Mouse (Mus musculus): ENCODE results near the gene Kctd20. TPM values are rescaled to one million over a fixed set of nuclear protein-coding genes. Genes with fewer than 3 reads are reported as not detected.

Gene Kctd20
- polyA plus RNA-seq, 1 experiment from 2014 or later, result 39.5 TPM

GRCm38 (mm10) chr17:28947011-28947939, 4.5 kb upstream of the Kctd20 start:
- peaks cover 7% of the 10 kb centered on the region for H3K4me1 ChIP-seq (ENCODE audit: insufficient read depth)
- H3K27ac ChIP-seq (ENCODE audit: low read depth), result peak overlapping the region; percentile 68
- H3K9ac ChIP-seq (replicated peaks), result no peak overlapping the region
- 0 out of 2 replicates have a peak overlapping the region, but pooled peaks have one; percentile 22 for H3K4me2 ChIP-seq (ENCODE audit: low read depth, low read length)
- H3K27me3 ChIP-seq (ENCODE audit: insufficient read depth, low read length), result no peaks in the 10 kb centered on the region
- H3K9me3 ChIP-seq (ENCODE audit: low read length), result peaks cover 7% of the 10 kb centered on the region; the same call in 1 of the 2 replicates
- ATAC-seq, result no peak
- TF ChIP-seq EP300 (IDR thresholded peaks at IDR 0.05; ENCODE audit: low read depth), result no peak
- TF ChIP-seq CTCF (IDR thresholded peaks at IDR 0.05; ENCODE audit: low read depth), result peak; percentile 41; the same call in 1 of the 2 replicates
- no peak overlapping the region for H3K4me3 ChIP-seq (ENCODE audit: low read depth, low read length)
- WGBS (ENCODE audit: insufficient replicate concordance), result 80% methylated on average over 19 of the region's 19 CpGs
- no peak for DNase-seq
- no peaks in the 10 kb centered on the region for H3K36me3 ChIP-seq (replicated peaks; ENCODE audit: insufficient read depth, low read length)

GRCm38 (mm10) chr17:28948661-28949060, 3.1 kb upstream of the Kctd20 start:
- Histone ChIP-seq H3K36me3 (replicated peaks; ENCODE audit: insufficient read depth, low read length) (no peaks in the 10 kb centered on the region), H3K4me2 (ENCODE audit: low read depth, low read length) (no peak overlapping the region), H3K4me3 (ENCODE audit: low read depth, low read length) (no peak overlapping the region), H3K9me3 (ENCODE audit: low read length) (peaks cover 7% of the 10 kb centered on the region; the same call in 1 of the 2 replicates), H3K9ac (replicated peaks) (no peak overlapping the region), H3K27ac (ENCODE audit: low read depth) (no peak overlapping the region), H3K27me3 (ENCODE audit: insufficient read depth, low read length) (no peaks in the 10 kb centered on the region), H3K4me1 (ENCODE audit: insufficient read depth) (peaks cover 10% of the 10 kb centered on the region)
- TF ChIP-seq EP300 (IDR thresholded peaks at IDR 0.05; ENCODE audit: low read depth), result no peak
- 68% methylated on average over 4 of the region's 4 CpGs for WGBS (ENCODE audit: insufficient replicate concordance)
- no peak for DNase-seq
- no peak for ATAC-seq

DNA sequence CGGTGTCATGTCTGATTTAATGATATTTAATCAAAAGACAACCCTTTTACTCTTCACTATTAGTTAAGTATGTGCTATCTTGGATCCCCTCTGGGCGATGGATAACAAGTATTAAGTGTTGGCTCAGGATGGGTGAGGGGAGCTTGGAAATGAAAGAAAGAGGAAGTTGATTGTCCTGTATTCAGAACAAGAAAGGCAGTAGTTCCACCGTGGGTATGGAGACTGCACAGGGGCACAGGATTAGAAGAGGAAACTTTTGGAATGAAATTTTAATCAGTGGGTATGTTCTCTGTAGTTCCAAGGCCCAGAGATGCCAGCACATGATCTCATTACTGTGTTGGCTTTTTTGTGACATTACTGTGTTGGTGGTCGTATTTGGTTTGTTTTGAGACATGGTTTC, 999 bp upstream of the Kctd20 start:
- H3K36me3 ChIP-seq (replicated peaks; ENCODE audit: insufficient read depth, low read length), result peaks cover 3% of the 10 kb centered on the region; the same call in 1 of the 2 replicates
- no peaks in the 10 kb centered on the region for H3K27me3 ChIP-seq (ENCODE audit: insufficient read depth, low read length)
- H3K4me1 ChIP-seq (ENCODE audit: insufficient read depth), result peaks cover 20% of the 10 kb centered on the region
- peaks cover 7% of the 10 kb centered on the region; the same call in 1 of the 2 replicates for H3K9me3 ChIP-seq (ENCODE audit: low read length)
- no peak overlapping the region for H3K4me3 ChIP-seq (ENCODE audit: low read depth, low read length)
- ATAC-seq (no peak), DNase-seq (no peak)
- H3K9ac ChIP-seq (replicated peaks), result no peak overlapping the region
- no peak overlapping the region for H3K4me2 ChIP-seq (ENCODE audit: low read depth, low read length)
- TF ChIP-seq EP300 (IDR thresholded peaks at IDR 0.05; ENCODE audit: low read depth) (no peak), CTCF (IDR thresholded peaks at IDR 0.05; ENCODE audit: low read depth) (no peak)
- WGBS (ENCODE audit: insufficient replicate concordance), result 47% methylated on average over 4 of the region's 4 CpGs
- H3K27ac ChIP-seq (ENCODE audit: low read depth), result peak overlapping the region; percentile 99; the same call in 1 of the 2 replicates

DNA sequence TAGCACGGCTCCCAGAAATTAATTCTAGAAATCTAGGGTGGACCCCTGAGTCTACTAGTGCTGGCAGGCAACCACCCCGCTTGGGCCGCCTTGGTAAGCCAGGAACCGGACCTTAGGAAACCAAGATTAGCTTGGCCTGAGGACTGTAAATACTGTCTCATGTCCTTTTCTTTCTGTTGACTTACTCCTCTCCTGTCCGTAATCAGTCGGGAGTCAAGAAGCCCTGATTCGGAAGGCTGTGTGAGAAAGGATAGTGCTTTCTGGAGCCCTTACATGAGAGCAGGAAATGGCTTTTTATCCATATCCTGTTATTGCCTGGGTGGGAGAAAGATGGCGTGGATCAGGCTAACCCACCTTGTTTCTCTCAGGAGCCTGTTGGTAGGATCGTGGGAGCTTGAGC, 1.5 kb downstream of the Kctd20 start:
- ATAC-seq (no peak), DNase-seq (peak; percentile 36)
- Histone ChIP-seq H3K9ac (replicated peaks) (peak overlapping the region; percentile 94), H3K27me3 (ENCODE audit: insufficient read depth, low read length) (no peaks in the 10 kb centered on the region), H3K4me1 (ENCODE audit: insufficient read depth) (peaks cover 20% of the 10 kb centered on the region), H3K4me2 (ENCODE audit: low read depth, low read length) (peak overlapping the region; percentile 73), H3K36me3 (replicated peaks; ENCODE audit: insufficient read depth, low read length) (peaks cover 19% of the 10 kb centered on the region), H3K9me3 (ENCODE audit: low read length) (no peaks in the 10 kb centered on the region), H3K27ac (ENCODE audit: low read depth) (peak overlapping the region; percentile 99), H3K4me3 (ENCODE audit: low read depth, low read length) (peak overlapping the region; percentile 70)
- TF ChIP-seq EP300 (IDR thresholded peaks at IDR 0.05; ENCODE audit: low read depth) (no peak), CTCF (IDR thresholded peaks at IDR 0.05; ENCODE audit: low read depth) (no peak)
- WGBS (ENCODE audit: insufficient replicate concordance), result 5% methylated on average over 9 of the region's 9 CpGs

- H3K9me3 ChIP-seq (ENCODE audit: low read length), result no peaks in the 10 kb centered on the region
- no peak for DNase-seq
- H3K4me2 ChIP-seq (ENCODE audit: low read depth, low read length), result peak overlapping the region; percentile 73
- TF ChIP-seq CTCF (IDR thresholded peaks at IDR 0.05; ENCODE audit: low read depth) (no peak), EP300 (IDR thresholded peaks at IDR 0.05; ENCODE audit: low read depth) (no peak)
- H3K4me1 ChIP-seq (ENCODE audit: insufficient read depth), result peaks cover 20% of the 10 kb centered on the region
- H3K9ac ChIP-seq (replicated peaks), result peak overlapping the region; percentile 94
- peak overlapping the region; percentile 70 for H3K4me3 ChIP-seq (ENCODE audit: low read depth, low read length)
- ATAC-seq, result no peak
- no peaks in the 10 kb centered on the region for H3K27me3 ChIP-seq (ENCODE audit: insufficient read depth, low read length)
- no peak overlapping the region for H3K27ac ChIP-seq (ENCODE audit: low read depth)
- peaks cover 25% of the 10 kb centered on the region for H3K36me3 ChIP-seq (replicated peaks; ENCODE audit: insufficient read depth, low read length)
- 52% methylated on average over 9 of the region's 9 CpGs for WGBS (ENCODE audit: insufficient replicate concordance)
These were observed 2.7 kb downstream of the Kctd20 start for GRCm38 (mm10) chr17:28954416-28954815.

DNA sequence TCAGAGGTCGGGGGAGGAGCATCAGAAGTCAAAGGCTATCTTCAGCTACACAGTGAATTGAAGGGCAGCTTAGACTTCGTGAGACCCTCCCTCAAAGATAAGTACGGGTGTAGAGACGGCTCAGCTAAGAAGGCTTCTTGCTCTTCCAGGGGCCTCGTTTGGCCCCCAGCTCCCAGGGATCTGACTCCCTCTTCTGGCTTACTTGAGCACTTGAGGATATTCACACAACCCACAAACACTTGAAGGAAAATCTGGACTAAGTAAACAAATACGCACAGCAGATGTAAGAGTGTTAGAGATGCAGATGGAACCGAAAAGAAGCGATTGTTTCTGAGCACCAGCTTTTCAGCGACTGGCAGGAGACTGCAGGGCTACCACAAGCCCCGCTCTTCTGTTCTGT, 8.8 kb downstream of the Kctd20 start:
- ATAC-seq, result no peak
- Histone ChIP-seq H3K4me2 (ENCODE audit: low read depth, low read length) (no peak overlapping the region), H3K27me3 (ENCODE audit: insufficient read depth, low read length) (no peaks in the 10 kb centered on the region), H3K9ac (replicated peaks) (no peak overlapping the region), H3K4me1 (ENCODE audit: insufficient read depth) (peaks cover 5% of the 10 kb centered on the region), H3K27ac (ENCODE audit: low read depth) (no peak overlapping the region), H3K4me3 (ENCODE audit: low read depth, low read length) (no peak overlapping the region), H3K36me3 (replicated peaks; ENCODE audit: insufficient read depth, low read length) (peaks cover 69% of the 10 kb centered on the region), H3K9me3 (ENCODE audit: low read length) (no peaks in the 10 kb centered on the region)
- TF ChIP-seq CTCF (IDR thresholded peaks at IDR 0.05; ENCODE audit: low read depth), result 0 out of 2 replicates have a peak, but pooled peaks have one; percentile 25
- TF ChIP-seq EP300 (IDR thresholded peaks at IDR 0.05; ENCODE audit: low read depth), result no peak
- DNase-seq, result no peak
- WGBS (ENCODE audit: insufficient replicate concordance), result 69% methylated on average over 10 of the region's 10 CpGs

Data from liver, postnatal 0 days (tissue).